Mouse (Mus musculus): ENCODE results near the gene Rab3a.
A peak's percentile ranks its signal among the peaks of the same experiment; 100 is the strongest.

Rab3a gene

GRCm38 (mm10) chr8:70758616-70759561, 4.4 kb downstream of the Rab3a start:
- peak; percentile 77 for DNase-seq (ENCODE audit: low spot score)

GRCm38 (mm10) chr8:70760350-70760749, 5.9 kb downstream of the Rab3a start:
- DNase-seq (ENCODE audit: low spot score): peak; percentile 39

GRCm38 (mm10) chr8:70760775-70761406, 6.4 kb downstream of the Rab3a start, which contains the start of gene Mpv17l2:
Mpv17l2 (minus strand) TSS chr8:70760946.
- DNase-seq (ENCODE audit: low spot score): peak; percentile 99

GRCm38 (mm10) chr8:70762118-70762517, 7.6 kb downstream of the Rab3a start:
- no peak for DNase-seq (ENCODE audit: low spot score)

- peak; percentile 48 for DNase-seq (ENCODE audit: low spot score)
Measured at GRCm38 (mm10) chr8:70763354-70763753, 8.9 kb downstream of the Rab3a start.

- no peak for DNase-seq (ENCODE audit: low spot score)
Measured at GRCm38 (mm10) chr8:70764026-70764425, 9.5 kb downstream of the Rab3a start.

- no peak for DNase-seq (ENCODE audit: low spot score)
Measured at GRCm38 (mm10) chr8:70764676-70765075, 10.2 kb downstream of the Rab3a start.

- no peak for DNase-seq (ENCODE audit: low spot score)
Measured at GRCm38 (mm10) chr8:70765329-70765728, 10.8 kb downstream of the Rab3a start.

GRCm38 (mm10) chr8:70765838-70766570, 11.5 kb downstream of the Rab3a start:
- peak; percentile 28 for DNase-seq (ENCODE audit: low spot score)

GRCm38 (mm10) chr8:70766571-70767440, 12.3 kb downstream of the Rab3a start:
- DNase-seq (ENCODE audit: low spot score): peak; percentile 78

GRCm38 (mm10) chr8:70767503-70767902, 13.0 kb downstream of the Rab3a start:
- peak; percentile 41 for DNase-seq (ENCODE audit: low spot score)

GRCm38 (mm10) chr8:70768231-70768776, 13.8 kb downstream of the Rab3a start:
- no peak for DNase-seq (ENCODE audit: low spot score)

- no peak for DNase-seq (ENCODE audit: low spot score)
Measured at GRCm38 (mm10) chr8:70768956-70769355, 14.5 kb downstream of the Rab3a start.

GRCm38 (mm10) chr8:70769359-70769758, 14.9 kb downstream of the Rab3a start:
- peak; percentile 94 for DNase-seq (ENCODE audit: low spot score)

GRCm38 (mm10) chr8:70769858-70770257, 15.4 kb downstream of the Rab3a start:
- no peak for DNase-seq (ENCODE audit: low spot score)

GRCm38 (mm10) chr8:70770748-70771147, 16.3 kb downstream of the Rab3a start:
- no peak for DNase-seq (ENCODE audit: low spot score)

- no peak for DNase-seq (ENCODE audit: low spot score)
Measured at GRCm38 (mm10) chr8:70771217-70771616, 16.7 kb downstream of the Rab3a start.

- DNase-seq (ENCODE audit: low spot score): no peak
Measured at GRCm38 (mm10) chr8:70772075-70772474, 17.6 kb downstream of the Rab3a start.

- DNase-seq (ENCODE audit: low spot score): no peak
Measured at GRCm38 (mm10) chr8:70772890-70773289, 18.4 kb downstream of the Rab3a start.

- DNase-seq (ENCODE audit: low spot score): no peak
Measured at GRCm38 (mm10) chr8:70773410-70773809, 18.9 kb downstream of the Rab3a start.

- DNase-seq (ENCODE audit: low spot score): peak; percentile 92
Measured at GRCm38 (mm10) chr8:70773833-70774232, 19.4 kb downstream of the Rab3a start.

All from adipocyte (in vitro differentiated cells).